Mouse (Mus musculus) B cell, adult 67 days (primary cell): ENCODE results near the gene Vmn1r9. TPM values are rescaled to one million over a fixed set of nuclear protein-coding genes. Genes with fewer than 3 reads are reported as not detected.

Source experiments
- total RNA-seq, 2 experiments: library from RNA; stranded (reverse); gene quantifications; 4 replicates each; pipeline ENCODE4 v1.2.4; 2023

Gene Vmn1r9
- not detected for total RNA-seq

DNA sequence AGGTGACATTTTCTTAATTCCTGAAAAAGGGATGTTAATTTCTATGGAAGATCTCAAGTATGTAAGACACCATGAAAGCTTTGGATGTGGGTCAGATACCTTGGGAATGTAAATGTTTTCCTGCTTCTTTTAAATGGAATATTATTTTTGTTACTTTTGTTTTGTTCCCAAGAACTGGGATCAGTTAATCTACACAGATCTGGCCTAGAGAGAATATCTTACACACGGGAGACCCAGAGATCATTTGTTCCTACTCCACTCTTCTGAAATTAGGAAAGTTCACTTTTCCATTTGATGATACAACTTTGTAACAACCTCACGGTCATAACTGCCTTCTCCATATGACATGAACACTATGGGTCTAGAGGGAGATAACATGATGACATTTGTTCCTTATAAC lies at the start of gene Vmn1r9:
Gene Vmn1r9, plus strand, starts transcription at position 301 of the 400 bp plus-strand sequence.

DNA sequence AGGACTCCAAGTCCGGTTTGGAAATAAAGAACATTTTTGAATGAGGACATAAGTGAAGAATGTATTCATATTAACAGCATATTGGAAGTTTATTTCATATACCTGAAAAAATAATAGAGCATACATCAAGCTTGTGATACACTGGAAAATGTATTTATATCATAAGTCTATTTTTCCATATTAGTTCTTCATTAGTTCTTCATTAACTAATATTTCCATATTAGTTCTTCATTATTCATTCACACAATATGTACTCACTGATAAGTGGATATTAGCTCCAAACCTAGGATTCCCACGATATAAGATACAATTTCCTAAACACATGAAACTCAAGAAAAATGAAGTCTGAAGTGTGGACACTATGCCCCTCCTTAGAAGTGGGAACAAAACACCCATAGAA lies 41.4 kb upstream of the Vmn1r9 start, which contains the start of gene Vmn1r7:
Gene Vmn1r7, minus strand, starts transcription at position 101 of the 400 bp plus-strand sequence.

GRCm38 (mm10) chr6:57031984-57032383 lies 34.6 kb upstream of the Vmn1r9 start, which contains the start of gene Vmn1r8:
Gene Vmn1r8 (plus strand): TSS chr6:57032284.

DNA sequence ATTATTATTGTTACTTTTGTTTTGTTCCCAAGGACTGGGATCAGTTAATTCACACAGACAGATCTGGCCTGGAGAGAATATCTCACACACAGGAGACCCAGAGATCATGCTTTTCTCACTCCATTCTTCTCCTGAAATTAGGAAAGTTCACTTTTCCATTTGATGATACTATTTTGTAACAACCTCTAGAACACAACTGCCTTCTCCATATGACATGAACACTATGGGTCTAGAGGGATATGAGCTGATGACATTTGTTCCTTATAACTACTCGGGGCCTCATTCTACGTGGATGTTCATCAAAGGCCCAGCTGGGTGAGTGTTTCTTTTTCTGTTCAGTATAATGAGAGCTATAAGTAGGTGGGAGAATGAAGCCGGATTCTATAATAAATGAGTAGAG lies 42.6 kb downstream of the Vmn1r9 start, which contains the start of gene Vmn1r10:
Gene Vmn1r10, plus strand, starts transcription at position 301 of the 400 bp plus-strand sequence.

Other genes with a start within 250 kb of the Vmn1r9 start
- gene Fkbp9, start 234.7 kb upstream of the Vmn1r9 start, total RNA-seq: not detected
- 10 to 100 TPM; 52.5 to 61.9 TPM for gene Nt5c3, start 142.9 kb upstream of the Vmn1r9 start, total RNA-seq
- under 1 TPM in 1 of 2 experiments, not detected in 1; 0.70 TPM for gene Vmn1r4, start 142.8 kb upstream of the Vmn1r9 start, total RNA-seq
- gene Vmn1r5, start 96.5 kb upstream of the Vmn1r9 start, total RNA-seq: not detected
- gene Vmn1r6, start 69.5 kb upstream of the Vmn1r9 start, total RNA-seq: not detected
- not detected for gene Vmn1r7, start 41.5 kb upstream of the Vmn1r9 start, total RNA-seq
- gene Vmn1r8, start 34.5 kb upstream of the Vmn1r9 start, total RNA-seq: not detected
- not detected for gene Vmn1r10, start 42.7 kb downstream of the Vmn1r9 start, total RNA-seq
- not detected for gene Vmn1r11, start 66.7 kb downstream of the Vmn1r9 start, total RNA-seq
- gene Vmn1r12, start 90.1 kb downstream of the Vmn1r9 start, total RNA-seq: under 1 TPM in 1 of 2 experiments, not detected in 1; 0.09 TPM
- gene Vmn1r13, start 136.5 kb downstream of the Vmn1r9 start, total RNA-seq: not detected
- not detected for gene Vmn1r14, start 164.9 kb downstream of the Vmn1r9 start, total RNA-seq
- gene Vmn1r15, start 191.2 kb downstream of the Vmn1r9 start, total RNA-seq: not detected